Mouse (Mus musculus) cerebellum, postnatal 14 days (tissue): Measurements from ENCODE around the gene Cse1l.

Experiments used
- DNase-seq, 2 experiments: peaks; one replicate each; pipeline ENCODE4 v3.0.0; 2021; ENCODE audit warnings: mixed read lengths in 2 of 2

The Cse1l gene

GRCm38 (mm10) chr2:166903719-166904282 is 2.0 kb upstream of the Cse1l start:
- peak in 1 of 2 experiments; percentile 34 for DNase-seq

DNA sequence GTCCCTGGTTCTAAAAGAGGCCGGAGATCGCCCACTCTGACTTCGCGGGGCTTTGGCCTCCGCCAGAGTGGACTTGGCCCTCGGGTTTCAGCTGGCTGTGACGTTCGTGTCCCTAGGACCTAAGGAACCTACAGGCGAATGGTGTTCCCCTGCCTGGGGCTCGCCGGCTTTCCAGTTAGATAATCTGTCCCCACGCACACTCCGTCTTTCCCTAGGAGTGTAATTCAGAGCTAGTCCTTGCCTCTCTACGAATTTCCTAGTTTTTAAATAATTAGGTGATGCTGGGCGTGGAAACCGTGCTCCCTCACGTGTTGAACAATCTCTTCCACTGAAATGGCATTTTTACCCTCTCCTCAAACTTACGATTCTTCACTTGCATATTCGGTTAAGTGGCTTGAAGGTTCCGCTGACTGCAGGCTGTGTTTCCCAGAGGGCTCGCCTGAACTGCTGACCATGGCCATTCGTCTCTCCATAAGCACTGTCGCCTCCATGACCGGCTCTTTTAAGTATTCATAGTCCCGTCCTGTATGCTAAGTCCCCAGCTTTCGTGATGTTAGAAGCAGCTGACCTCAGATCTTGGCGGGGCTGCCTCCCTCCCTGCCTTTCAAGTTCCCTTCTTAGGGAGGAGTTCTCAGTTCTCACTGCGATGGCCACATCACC is 813 bp downstream of the Cse1l start:
- peak; percentile 23 to 26 for DNase-seq

DNA sequence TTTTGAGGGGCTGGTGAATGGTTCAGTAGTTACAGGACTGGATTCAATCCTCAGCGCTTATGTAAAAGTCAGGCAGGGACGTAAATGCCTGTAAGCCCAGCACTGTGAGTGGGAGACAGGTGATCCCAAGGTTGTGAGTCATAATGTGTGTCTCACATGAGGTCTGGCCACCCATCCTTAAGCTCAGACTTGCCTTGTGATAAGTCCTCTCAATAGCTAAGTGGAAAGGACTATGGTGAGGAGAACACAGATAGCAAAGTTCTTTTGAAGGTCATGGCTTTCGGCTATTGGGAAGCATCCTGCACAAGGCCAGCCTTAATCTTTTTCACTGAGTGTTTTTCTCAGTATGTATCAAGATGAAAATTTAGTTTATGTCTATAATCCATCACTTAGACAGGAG is 3.9 kb downstream of the Cse1l start:
- no peak for DNase-seq

- DNase-seq: no peak
Observed at GRCm38 (mm10) chr2:166910536-166910935, 4.7 kb downstream of the Cse1l start.

- DNase-seq: no peak
Observed at GRCm38 (mm10) chr2:166923971-166924370, 18.1 kb downstream of the Cse1l start.

DNA sequence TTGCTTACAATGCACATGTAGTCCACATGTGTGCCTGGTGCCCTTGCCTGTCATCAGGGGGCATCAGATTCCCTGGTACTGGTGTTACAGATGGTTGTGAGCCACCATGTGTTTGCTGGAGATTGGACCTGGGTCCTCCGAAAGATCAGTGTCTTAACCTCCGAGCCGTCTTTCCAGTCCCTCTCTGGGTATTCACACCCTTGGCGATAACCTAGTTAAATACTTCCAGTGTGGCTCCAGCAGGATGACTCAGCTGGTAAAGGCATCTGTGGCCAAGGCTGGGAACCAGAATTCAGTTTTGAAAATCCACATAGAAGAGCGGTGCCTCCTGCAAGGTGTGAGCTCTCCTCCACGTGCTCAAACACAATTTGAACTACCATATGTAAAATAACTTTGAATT is 28.1 kb downstream of the Cse1l start:
- no peak for DNase-seq

DNA sequence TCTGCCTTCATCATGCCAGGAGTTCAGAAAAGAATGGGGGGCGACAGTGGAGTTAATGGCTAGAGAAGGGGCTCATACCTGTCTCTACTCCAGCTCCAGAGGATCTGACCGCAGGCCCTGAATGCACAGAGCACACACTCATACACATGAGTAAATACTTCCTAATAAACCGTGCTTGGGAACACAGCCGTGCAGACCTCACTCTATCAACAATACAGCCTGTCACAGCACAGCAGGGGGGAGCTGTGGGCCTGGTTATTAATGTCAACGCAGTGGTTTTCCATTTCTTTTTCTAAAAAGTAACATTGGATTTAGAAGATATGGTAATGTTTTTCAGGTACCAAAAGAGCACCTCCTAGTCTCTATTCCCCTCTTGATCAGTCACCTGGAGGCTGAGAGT is 28.6 kb downstream of the Cse1l start:
- no peak for DNase-seq

DNA sequence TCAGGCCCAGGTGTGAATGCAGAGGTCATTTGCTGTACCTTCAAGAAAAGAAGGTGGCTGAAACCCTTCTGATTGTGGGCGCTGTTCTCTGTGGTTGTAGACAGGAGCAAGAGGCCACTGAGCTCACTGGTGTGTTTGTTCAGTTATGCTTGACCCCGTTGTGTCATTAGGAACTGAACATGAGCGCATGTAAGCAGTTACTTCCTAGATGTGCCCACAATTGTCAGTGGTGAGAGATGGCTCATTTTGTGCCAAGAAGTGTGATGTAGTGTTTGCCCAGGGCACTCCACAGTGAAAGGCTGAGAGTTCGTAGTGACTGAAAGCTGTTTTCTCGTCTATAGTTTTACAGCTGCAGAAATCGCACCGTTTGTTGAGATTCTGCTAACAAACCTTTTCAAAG is 29.7 kb downstream of the Cse1l start:
- DNase-seq: no peak

DNA sequence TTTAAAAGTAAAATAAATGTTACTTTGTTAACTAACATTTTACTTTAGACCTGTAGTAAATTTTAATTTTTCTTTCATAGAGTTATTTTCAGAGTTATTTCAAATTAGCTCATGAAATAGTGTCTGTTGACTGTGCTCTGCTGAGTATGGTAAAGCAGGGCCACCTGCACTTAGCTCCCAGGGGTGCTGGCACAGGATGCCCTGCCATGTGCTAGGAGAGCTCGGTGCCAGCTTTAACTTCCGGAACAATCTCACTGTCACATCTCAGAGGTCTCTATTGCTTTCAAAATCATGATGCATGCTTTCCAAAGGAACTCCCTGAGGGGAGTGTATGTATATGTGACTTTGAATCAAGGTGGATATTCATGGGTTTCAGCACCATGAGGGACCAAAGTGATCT is 30.3 kb downstream of the Cse1l start:
- peak; percentile 29 to 51 for DNase-seq

- no peak for DNase-seq
Observed at GRCm38 (mm10) chr2:166943146-166943545, 37.3 kb downstream of the Cse1l start.

GRCm38 (mm10) chr2:166944346-166944745 is 38.5 kb downstream of the Cse1l start:
- no peak for DNase-seq

GRCm38 (mm10) chr2:166945456-166945855 is 39.6 kb downstream of the Cse1l start:
- peak in 1 of 2 experiments; percentile 21 for DNase-seq

DNA sequence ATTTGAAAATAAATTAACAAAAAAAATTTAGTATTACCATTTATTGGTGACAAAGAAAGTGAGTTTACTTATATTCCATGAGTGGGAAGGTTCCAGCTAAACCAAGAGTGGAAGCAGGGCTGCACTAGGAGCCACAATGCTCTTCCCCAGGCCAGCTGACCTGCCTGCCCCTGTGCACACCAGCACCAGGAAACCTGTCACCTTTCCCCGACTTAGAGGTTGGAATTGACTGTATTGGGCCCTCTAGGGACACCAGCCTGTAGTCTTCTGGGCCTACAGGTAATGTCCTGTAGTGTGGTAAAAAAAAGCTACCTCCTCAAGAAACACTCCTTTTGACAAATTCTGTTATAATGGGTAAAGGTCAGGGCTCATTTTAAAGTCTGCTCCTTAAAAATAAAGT is 42.4 kb downstream of the Cse1l start:
- DNase-seq: no peak

DNA sequence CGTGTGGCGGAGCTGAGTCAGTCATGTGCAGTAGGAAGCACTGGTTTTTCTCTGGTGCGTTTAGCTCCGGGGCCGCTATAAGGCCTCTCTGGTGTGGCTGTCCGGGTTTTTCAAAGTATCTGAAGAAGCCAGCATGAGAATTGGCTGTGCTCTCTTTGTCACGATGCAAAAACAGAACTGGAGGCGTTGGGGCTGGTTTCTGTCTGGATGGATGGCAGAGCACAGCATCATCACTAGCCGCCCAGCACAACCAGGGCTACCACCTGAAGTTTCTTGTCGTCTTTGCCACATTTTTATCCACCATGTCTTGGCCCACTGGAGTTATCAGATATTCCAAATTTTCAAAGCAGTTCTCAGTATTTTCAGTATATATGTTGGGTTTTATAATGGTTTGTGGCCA is 43.1 kb downstream of the Cse1l start:
- no peak for DNase-seq

DNA sequence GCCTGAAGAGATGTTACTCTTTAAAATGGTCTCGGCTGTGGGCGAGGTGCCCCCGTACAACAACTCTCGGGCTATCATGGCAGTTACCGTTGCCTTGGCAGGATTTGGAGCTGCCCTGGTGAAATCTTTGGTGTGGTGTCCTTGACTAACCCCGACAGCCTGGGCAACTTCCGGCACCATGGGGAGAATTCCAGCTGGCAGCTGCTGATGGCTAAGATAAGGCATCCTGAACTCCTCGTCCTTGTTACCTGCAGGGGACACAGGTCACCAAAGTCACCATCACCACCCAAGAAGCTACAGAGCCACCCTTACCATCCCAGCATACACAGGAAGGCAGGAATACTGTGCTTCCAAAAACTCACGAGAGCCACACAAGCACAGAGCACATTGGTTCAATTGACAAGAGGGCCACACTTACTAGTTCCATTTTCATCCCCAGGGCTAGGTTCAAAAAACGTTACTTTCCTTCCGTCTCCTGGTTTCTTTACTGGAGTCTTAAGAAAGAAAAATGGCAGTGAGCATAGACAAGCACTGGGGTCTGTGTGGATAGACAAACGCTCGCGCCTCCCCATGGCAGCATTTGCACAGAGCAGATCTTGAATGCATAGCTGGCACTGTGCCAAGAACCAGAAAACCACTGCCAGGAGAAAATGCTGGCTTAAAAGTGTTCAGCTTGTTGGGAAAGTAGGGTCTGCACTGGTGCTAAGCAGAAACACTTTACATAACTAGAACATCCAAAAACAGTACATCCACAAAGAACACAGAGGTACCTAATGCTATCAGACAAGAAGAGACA is 45.2 kb downstream of the Cse1l start:
- peak; percentile 50 to 58 for DNase-seq

- DNase-seq: no peak
Observed at GRCm38 (mm10) chr2:166952151-166952550, 46.3 kb downstream of the Cse1l start.

DNA sequence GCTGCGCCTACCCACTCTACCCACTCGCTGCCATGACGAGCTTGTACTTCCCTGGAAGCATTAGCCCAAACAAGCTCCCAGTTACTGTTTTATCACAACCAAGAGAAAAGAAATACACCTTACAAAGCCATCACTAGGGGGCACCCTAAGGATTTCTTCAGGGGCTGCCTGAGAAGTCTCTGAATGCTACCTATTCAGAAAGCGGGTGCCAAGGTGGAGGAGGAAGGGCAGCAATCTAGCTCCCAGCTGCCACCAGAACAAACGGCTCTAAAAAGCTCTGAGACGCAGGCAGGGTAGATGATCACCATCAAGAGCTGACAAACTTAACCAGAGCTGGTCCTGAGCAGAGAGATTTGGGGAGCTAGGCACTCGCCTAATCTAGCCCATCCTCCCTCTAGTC is 51.0 kb downstream of the Cse1l start:
- DNase-seq: peak; percentile 86 to 87

DNA sequence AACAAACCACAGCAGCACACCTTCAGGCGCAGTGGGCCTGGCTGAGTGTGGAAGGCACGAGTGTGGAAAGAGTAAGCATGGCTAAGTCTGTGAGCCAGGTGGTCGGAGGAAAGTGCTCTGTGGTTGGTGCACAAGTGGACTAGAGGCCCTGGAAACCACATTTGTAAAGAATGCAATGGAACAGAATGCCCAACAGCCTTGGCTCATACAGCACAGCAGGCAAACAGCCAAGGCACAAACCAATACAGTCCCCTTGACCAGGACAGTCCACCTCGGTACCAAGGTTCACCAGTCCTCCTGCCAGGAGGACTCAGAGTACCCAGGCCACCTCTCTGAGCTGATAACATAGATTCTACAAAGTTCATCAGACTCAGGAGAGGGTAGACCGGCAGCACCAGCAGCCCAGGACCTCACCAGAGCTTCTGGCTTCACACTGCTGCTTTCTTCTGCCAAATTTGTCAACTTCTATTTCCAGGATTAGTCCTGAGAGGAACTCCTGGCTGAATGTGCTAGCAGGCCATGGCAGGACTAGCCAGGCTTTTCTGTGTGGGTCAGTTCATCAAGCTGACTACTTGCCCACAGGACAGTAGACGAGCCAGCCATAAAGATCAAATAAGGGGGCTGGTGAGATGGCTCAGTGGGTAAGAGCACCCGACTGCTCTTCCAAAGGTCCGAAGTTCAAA is 54.9 kb downstream of the Cse1l start:
- DNase-seq: peak; percentile 51 to 57

- DNase-seq: no peak
Observed at GRCm38 (mm10) chr2:166963257-166963656, 57.4 kb downstream of the Cse1l start.

DNA sequence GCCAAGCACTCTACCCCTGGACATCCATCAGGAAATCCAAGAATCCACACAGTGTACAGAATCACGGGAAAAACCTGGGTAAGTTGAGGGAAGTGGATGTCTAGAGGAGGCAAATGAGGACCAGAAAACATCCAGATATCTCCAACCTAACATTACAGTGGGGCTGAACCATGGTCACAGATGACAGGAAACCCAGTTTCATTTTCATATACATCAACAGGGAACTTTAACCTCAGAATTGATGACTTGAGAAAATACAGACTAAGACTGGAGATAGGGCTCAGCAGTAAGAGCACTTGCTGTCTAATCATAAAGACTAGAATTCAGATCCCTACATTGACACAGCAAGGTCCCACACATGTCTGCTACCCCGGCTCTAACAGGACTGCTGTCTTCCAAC is 58.9 kb downstream of the Cse1l start:
- no peak for DNase-seq

DNA sequence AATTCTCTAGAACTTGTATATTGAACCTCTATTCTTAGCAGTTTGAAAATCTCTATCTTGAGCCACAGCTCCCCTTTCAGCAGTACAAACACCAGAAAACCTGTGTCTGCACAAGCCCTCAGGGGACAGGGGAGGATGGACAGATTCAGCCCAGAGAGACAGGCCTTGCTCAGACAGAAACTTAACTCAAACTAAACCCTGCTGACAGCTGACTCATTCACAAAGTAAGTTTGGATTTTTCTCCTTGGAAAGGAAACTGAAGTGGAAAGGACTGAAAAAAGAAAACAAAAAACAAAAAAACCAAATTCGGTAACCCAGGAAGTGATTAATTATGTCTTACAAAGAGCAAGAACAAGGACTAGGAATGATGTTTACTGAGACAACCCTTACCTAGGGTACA is 67.3 kb downstream of the Cse1l start:
- no peak for DNase-seq

- no peak for DNase-seq
Observed at GRCm38 (mm10) chr2:166974177-166974872, 68.5 kb downstream of the Cse1l start.

DNA sequence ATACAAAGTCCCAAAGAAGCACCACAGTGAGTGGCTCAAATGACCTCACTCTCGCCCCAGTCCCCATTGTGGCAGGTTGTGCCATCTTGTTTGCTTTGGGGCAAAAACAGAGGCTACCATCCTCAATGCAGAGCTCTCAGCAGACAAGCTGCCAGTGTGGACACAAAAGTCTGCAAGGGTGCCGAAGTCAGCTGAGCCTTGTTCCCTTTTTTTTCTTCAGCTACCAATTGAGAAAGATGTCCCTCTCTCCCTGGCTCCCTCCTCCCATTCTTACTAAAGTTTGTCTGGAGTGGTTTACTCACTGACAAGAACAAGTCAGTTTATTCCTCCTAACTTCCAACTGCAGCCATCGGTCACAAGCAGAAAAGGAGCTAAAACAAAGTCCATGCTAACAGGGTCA is 70.5 kb downstream of the Cse1l start:
- no peak for DNase-seq
